Mouse (Mus musculus) hindbrain, postnatal 0 days (tissue): ENCODE data around the gene Map4. TPM values are rescaled to one million over a fixed set of nuclear protein-coding genes. Genes with fewer than 3 reads are reported as not detected.

Experiments used
- ATAC-seq: fragments of 200-750 bp; cut with Nextera tagmentation; 2 replicates; pipeline ENCODE4 v1.8.0; 2017; ENCODE audit warnings: mild to moderate bottlenecking, moderate TSS enrichment, moderate library complexity
- DNase-seq: peaks from one replicate; pipeline ENCODE4 v3.0.0-alpha.2; 2015; ENCODE audit warnings: low spot score
- H3K27ac ChIP-seq: fragments of 300-500 bp; sonication (generic); 2 replicates; pipeline ENCODE4 v1.5.1; 2014; ENCODE audit warnings: mild to moderate bottlenecking
- H3K27me3 ChIP-seq: fragments of 300-500 bp; sonication (generic); 2 replicates; pipeline ENCODE4 v1.6.1; 2014; ENCODE audit warnings: low read length, mixed read lengths; ENCODE audit not compliant: insufficient read depth
- H3K36me3 ChIP-seq: fragments of 300-500 bp; sonication (generic); 2 replicates; pipeline ENCODE4 v1.6.1; 2014; ENCODE audit warnings: low read length, mixed read lengths; ENCODE audit not compliant: insufficient read depth
- H3K4me1 ChIP-seq: fragments of 300-500 bp; sonication (generic); 2 replicates; pipeline ENCODE4 v1.6.1; 2014; ENCODE audit warnings: antibody characterized with exemption, low read length, mixed read lengths; ENCODE audit not compliant: insufficient read depth
- H3K4me2 ChIP-seq: fragments of 300-500 bp; sonication (generic); 2 replicates; pipeline ENCODE4 v1.6.1; 2014; ENCODE audit warnings: low read depth, mild to moderate bottlenecking, low read length, moderate library complexity, mixed read lengths
- H3K4me3 ChIP-seq: fragments of 300-500 bp; sonication (generic); 2 replicates; pipeline ENCODE4 v1.5.1; 2014; ENCODE audit warnings: low read length
- H3K9ac ChIP-seq: fragments of 300-500 bp; sonication (generic); replicated peaks from 2 replicates; pipeline ENCODE4 v1.6.1; 2014; ENCODE audit warnings: mild to moderate bottlenecking, low read length, moderate library complexity, mixed read lengths
- H3K9me3 ChIP-seq: fragments of 300-500 bp; sonication (generic); 2 replicates; pipeline ENCODE4 v1.6.1; 2016; ENCODE audit warnings: low read length, mixed read lengths
- CTCF ChIP-seq: IDR thresholded peaks from 2 replicates; pipeline ENCODE4 v1.5.1; 2016; ENCODE audit warnings: antibody characterized with exemption, control low read depth, low read depth
- WGBS: fragments of 180-500 bp; shearing (Covaris S2); extraction: QIAGEN DNeasy Blood & Tissue Kit; methylation state at CpG from one replicate; pipeline ENCODE4 v1.1.7; 2014; 5-methylcytosine and 5-hydroxymethylcytosine counted together
- polyA plus RNA-seq: library from polyadenylated mRNA; unstranded; fragments of >200 nt; fragmentation: Nextera tagmentation; extraction: Ambion mirVana; gene quantifications from 2 replicates; pipeline ENCODE4 v1.2.1, GENCODE M21; 2015
- total RNA-seq: library from RNA; depleted of rRNA; stranded (reverse); fragments of >200 nt; gene quantifications from 2 replicates; pipeline ENCODE4 v1.2.3, GENCODE M21; 2014

Gene Map4
- total and polyA plus RNA-seq, 2 experiments from 2014 or later: 207 to 254 TPM

DNA sequence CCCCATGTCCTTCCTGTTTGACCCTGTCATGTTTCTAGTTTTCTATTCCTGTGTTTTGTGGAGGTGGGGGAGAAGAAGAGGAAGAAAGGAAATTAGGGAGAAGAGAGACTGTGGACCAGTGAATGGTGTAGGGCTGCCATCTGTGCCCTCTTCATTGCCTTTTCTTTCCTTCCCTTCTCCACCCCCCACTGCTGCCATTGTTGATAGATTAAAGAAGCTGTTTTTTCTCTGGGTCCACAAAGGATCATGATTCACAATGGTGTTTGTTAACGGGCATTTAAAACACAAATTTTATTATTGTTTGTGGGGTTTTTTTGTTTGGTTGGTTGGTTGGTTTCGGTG, 122.8 kb downstream of the Map4 start:
- peak overlapping the region; percentile 44 for H3K9ac ChIP-seq
- ATAC-seq (peak; percentile 31), DNase-seq (peak; percentile 12)
- no peaks in the 10 kb centered on the region for H3K36me3 ChIP-seq
- peak overlapping the region; percentile 56 for H3K4me2 ChIP-seq
- peak overlapping the region; percentile 37 for H3K4me3 ChIP-seq
- peak overlapping the region; percentile 94 for H3K27ac ChIP-seq
- 18% methylated on average over 2 of the region's 2 CpGs for WGBS
- H3K4me1 ChIP-seq: peaks cover 16% of the 10 kb centered on the region
- H3K9me3 ChIP-seq: no peaks in the 10 kb centered on the region
- no peaks in the 10 kb centered on the region for H3K27me3 ChIP-seq
- TF ChIP-seq CTCF: no peak

DNA sequence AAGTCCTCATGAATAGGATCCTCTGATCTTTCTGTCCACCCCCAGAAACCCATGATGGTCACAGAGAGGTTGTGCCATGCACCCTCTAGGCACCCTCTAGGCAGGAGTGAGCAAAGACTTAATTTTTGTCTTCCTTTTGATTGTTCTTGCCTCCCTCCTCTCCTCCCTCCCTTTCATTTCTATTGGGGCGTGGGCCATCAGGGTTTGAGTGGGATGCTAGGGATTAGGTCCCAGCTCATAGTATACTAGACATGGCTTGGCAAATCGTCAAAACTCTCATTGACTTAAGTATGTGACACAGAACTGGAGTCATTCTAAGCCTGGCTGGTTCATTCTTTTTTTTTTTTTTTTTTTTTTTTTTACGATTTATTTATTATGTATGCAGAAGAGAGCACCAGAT, 123.5 kb downstream of the Map4 start:
- DNase-seq: peak; percentile 59
- peak overlapping the region; percentile 44; the same call in 1 of the 2 replicates for H3K9ac ChIP-seq
- peaks cover 16% of the 10 kb centered on the region for H3K4me1 ChIP-seq
- no peak for ATAC-seq
- peak overlapping the region; percentile 56 for H3K4me2 ChIP-seq
- peak overlapping the region; percentile 37 for H3K4me3 ChIP-seq
- H3K36me3 ChIP-seq: no peaks in the 10 kb centered on the region
- peak overlapping the region; percentile 94 for H3K27ac ChIP-seq
- 28% methylated on average over 3 of the region's 3 CpGs for WGBS
- H3K27me3 ChIP-seq: no peaks in the 10 kb centered on the region
- H3K9me3 ChIP-seq: no peaks in the 10 kb centered on the region
- TF ChIP-seq CTCF: no peak

DNA sequence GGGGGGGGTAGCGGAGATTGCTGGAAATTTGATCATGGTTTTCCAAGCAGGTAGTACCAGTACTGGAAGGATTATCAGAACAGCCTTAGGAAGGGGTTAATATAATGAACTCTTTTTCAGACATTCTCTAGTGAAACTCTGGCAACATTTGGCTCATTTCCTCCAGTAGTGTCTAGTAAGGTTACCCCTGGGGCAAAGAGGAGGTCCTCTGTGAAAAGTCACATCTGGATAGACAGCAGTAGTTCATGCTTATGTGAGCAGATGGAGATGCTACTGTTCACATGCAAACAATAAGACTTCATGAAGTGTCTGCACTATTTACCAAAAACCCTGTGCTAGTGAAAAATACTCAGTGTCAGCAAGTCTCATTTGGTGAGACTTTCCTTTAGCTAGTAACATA, 125.9 kb downstream of the Map4 start:
- Histone ChIP-seq H3K9ac (no peak overlapping the region), H3K4me3 (no peak overlapping the region), H3K9me3 (no peaks in the 10 kb centered on the region), H3K27me3 (no peaks in the 10 kb centered on the region), H3K27ac (no peak overlapping the region), H3K36me3 (no peaks in the 10 kb centered on the region), H3K4me2 (no peak overlapping the region), H3K4me1 (peaks cover 16% of the 10 kb centered on the region)
- ATAC-seq (no peak), DNase-seq (no peak)
- WGBS: 100% methylated on average over 1 of the region's 1 CpGs
- TF ChIP-seq CTCF: no peak

DNA sequence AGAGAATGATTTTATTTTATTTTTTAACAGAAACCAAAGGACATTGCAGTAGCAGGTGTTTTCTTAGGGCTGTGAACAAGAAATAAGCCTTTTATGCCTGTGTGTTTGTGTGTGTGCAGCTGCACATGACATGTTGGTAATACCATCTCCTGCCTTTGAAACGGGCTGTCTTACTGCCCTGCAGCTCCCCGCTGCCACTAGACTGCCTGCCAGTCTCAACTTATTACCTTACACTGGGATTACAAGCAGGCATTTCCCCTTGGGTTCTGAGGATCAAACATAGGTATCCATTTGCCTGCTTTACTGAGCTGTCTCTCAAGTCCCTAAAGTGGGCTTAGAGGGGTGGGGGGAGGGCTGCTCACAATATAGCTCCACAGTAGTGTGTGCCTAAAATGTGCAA, 129.5 kb downstream of the Map4 start:
- Histone ChIP-seq H3K4me1 (no peaks in the 10 kb centered on the region), H3K27me3 (no peaks in the 10 kb centered on the region), H3K36me3 (no peaks in the 10 kb centered on the region), H3K9ac (no peak overlapping the region), H3K27ac (no peak overlapping the region), H3K9me3 (no peaks in the 10 kb centered on the region), H3K4me2 (no peak overlapping the region), H3K4me3 (no peak overlapping the region)
- DNase-seq (no peak), ATAC-seq (no peak)
- no peak for TF ChIP-seq CTCF
- WGBS: 41% methylated on average over 2 of the region's 2 CpGs

- Histone ChIP-seq H3K4me3 (no peak overlapping the region), H3K9ac (no peak overlapping the region), H3K9me3 (no peaks in the 10 kb centered on the region), H3K4me1 (no peaks in the 10 kb centered on the region), H3K4me2 (no peak overlapping the region), H3K27me3 (no peaks in the 10 kb centered on the region), H3K36me3 (peaks cover 1% of the 10 kb centered on the region), H3K27ac (no peak overlapping the region; the same call in 1 of the 2 replicates)
- TF ChIP-seq CTCF: no peak
- DNase-seq: no peak
- no peak for ATAC-seq
- WGBS: 78% methylated on average over 7 of the region's 7 CpGs
Measured at GRCm38 (mm10) chr9:110062405-110062804, 131.1 kb downstream of the Map4 start.

DNA sequence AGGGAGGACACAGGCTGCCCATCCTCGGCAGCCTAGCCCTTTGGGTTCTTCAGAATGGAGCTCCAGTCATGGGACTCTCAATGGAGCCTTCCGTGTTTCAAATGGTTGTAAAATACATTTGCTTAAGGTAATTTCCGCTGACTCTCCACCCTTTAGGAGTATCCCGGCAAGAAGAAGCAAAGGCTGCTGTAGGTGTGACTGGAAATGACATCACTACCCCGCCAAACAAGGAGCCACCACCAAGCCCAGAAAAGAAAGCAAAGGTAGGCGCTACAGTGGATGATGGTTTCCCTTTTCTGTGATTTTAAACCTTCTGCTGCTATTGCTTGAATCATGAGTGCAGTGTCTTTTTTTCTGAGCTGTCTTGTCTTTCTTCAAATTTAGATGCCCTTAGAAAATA, 131.6 kb downstream of the Map4 start:
- ATAC-seq (no peak), DNase-seq (no peak)
- H3K27ac ChIP-seq: no peak overlapping the region; the same call in 1 of the 2 replicates
- peaks cover 6% of the 10 kb centered on the region for H3K36me3 ChIP-seq
- H3K9ac ChIP-seq: no peak overlapping the region
- H3K9me3 ChIP-seq: no peaks in the 10 kb centered on the region
- 89% methylated on average over 6 of the region's 6 CpGs for WGBS
- no peak for TF ChIP-seq CTCF
- no peak overlapping the region for H3K4me2 ChIP-seq
- no peaks in the 10 kb centered on the region for H3K27me3 ChIP-seq
- H3K4me1 ChIP-seq: no peaks in the 10 kb centered on the region
- no peak overlapping the region for H3K4me3 ChIP-seq

DNA sequence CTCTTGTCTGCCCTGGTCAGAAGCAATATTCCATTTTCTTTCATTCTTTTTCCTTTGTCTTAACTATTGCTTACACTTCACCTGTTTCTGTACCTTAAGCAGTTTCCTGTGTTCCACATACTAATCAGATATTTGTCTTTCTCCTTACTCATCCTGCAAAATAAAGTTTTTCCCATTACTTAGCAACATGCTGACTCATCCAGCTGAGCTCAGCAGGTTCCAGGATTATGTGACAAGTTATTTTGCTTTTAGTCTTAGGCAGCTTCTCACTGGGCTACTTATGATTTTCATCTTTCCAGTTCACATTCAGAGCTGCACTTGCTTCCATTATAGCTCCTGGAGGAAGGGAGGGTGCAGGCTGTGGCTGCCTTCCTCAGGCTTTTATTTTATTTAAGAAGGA, 133.4 kb downstream of the Map4 start:
- Histone ChIP-seq H3K9ac (no peak overlapping the region), H3K36me3 (peaks cover 23% of the 10 kb centered on the region), H3K27me3 (no peaks in the 10 kb centered on the region), H3K4me2 (no peak overlapping the region), H3K4me3 (no peak overlapping the region), H3K9me3 (no peaks in the 10 kb centered on the region), H3K4me1 (no peaks in the 10 kb centered on the region), H3K27ac (no peak overlapping the region)
- ATAC-seq (no peak), DNase-seq (no peak)
- TF ChIP-seq CTCF: no peak
